Mouse (Mus musculus): ENCODE measurements at regions not wholly inside any gene's neighbourhood (a gene's known extent, or its start where the extent isn't known, plus 50 kb on each side); places are given as distances from the start of the nearest gene placed in this dataset.

- DNase-seq (ENCODE audit: low spot score) = no peak
These were observed 257.4 kb upstream of the Tbl1xr1 start for GRCm38 (mm10) chr3:21819030-21819429.

DNA sequence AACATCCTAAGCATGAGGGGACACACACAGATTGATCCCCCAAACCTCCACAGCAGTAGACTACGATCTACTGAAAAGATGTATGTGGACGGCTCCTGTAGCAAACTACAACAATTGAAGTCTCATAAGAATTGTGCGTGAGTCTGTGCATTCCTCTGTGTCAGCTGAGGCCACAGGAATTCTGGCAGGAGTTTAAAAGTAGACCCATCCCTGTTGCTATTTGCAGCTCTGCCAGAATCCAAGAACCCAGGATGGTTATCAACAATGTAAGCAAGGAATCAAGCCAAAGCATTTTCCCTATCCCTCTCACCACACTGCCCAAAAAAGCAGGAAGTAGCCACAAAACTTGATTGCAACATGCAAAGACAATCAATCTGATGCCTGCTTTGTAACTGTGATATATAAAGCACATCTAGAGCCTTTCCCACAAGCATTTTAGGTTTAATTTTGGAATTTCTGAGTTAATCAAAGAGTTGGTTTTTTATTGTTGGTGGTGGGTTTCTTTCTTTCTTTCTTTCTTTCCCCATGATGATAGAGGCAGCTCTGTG, 256.3 kb upstream of the Tbl1xr1 start:
- no peak for DNase-seq (ENCODE audit: low spot score)

DNA sequence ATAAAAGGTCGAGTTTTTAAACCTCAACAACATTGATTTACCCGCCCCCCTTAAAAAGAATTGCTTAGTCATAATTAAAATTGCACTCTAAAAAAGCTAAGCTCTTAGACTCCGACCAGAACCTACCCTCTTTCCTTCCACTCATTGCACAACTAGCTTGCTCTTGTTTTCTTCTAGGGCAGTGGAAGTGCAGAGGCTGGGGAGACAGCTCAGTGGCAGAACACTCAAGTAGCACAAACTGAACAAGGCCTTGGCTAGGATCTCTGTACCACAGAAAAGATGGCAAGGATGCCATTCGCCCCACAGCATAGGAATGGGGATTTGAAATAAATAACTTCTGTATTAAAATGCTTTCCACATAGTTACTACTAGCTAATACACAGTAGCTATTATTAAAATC, 253.8 kb upstream of the Tbl1xr1 start:
- DNase-seq (ENCODE audit: low spot score) = no peak

DNA sequence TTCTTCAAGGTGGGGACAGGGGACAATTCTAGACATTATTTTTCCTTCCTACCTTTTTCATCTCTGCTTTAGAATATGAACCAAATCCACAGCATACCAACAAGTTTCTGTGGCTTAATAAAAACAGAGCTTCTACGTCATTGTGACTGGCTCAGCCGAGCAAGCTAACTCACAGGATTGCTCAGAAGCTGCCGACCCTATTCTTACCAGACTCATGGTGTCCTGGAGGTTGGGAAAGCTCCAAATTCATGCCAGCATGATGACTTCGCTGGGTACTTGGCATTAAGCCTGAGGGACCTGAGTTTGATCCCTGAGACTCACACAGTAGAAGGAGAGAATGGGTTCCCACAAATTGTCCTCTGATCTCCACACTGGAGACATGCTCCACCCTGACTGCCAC, 253.1 kb upstream of the Tbl1xr1 start:
- DNase-seq (ENCODE audit: low spot score) = no peak

- no peak for DNase-seq (ENCODE audit: low spot score)
These were observed 252.2 kb upstream of the Tbl1xr1 start for GRCm38 (mm10) chr3:21824101-21824880.

- no peak for DNase-seq (ENCODE audit: low spot score)
These were observed 251.4 kb upstream of the Tbl1xr1 start for GRCm38 (mm10) chr3:21824913-21825610.

DNA sequence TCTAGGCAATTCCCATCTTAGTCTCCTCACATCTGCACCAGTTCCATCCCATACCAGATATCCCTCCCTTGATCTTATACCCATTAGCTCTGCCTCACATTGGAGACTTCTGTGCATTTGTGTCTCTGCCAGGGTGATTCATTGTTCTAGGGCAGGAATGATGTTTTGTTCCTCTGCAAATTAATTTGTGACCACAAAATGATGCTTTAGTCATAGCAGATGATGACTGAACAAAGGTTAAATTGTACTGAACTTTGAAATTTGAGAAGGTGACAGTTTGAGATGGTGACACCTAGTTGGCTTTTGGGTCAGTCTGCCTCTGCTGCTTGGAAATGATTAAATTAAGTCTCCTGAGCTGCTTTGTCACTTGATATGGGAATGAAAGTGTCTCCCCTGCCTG, 248.8 kb upstream of the Tbl1xr1 start:
- DNase-seq (ENCODE audit: low spot score) = no peak

GRCm38 (mm10) chr3:21833111-21833510, 243.3 kb upstream of the Tbl1xr1 start:
- DNase-seq (ENCODE audit: low spot score) = no peak

DNA sequence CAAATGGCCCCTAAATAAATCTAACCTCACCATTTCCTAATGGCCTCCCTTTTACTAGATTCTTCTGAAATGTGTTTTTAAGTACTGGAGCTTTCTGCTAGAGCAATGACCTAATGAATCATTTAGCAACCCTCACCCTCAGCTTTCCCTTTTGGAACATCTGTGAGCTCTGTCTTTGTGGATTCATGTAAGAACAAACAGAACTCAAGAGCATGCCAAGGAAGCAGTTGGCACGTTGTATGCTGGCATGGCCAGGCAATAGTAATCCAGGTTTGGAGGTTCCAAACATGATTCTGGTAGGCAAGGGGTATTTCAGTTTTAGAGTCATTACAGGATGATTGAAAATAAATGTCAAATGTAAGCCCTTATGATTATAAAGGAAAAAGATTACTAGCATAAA, 240.9 kb upstream of the Tbl1xr1 start:
- no peak for DNase-seq (ENCODE audit: low spot score)

DNA sequence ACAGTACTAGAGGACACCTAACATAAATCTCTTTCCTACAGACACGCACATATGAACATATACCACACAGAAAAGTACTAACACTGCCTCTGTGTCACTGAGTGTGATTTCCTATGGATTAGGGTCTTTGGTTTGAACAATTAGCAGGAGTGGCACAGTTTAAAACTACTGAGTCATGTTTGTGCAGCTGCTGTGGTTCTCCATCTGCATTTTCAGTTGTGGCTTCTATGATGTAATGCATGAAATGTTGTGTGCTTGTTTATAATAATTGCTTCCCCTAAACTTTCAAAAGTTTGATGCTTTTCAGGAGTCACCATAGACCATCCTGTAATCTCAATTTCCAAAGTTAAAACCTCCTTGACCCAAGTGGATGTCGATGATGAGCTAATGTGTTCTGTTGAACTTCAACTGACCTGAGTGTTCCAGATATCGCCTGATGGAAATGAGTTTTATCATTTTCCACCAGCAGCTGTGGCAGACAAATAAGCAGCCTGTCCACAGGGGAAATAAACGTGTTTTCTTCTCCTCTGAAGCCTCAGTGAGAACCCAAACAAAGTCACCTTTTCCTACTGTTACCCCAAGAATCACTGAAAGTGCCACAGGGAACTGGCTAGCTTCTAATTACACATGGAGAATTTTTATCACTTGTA, 239.0 kb upstream of the Tbl1xr1 start:
- no peak for DNase-seq (ENCODE audit: low spot score)

GRCm38 (mm10) chr3:21840751-21841488, 235.5 kb upstream of the Tbl1xr1 start:
- DNase-seq (ENCODE audit: low spot score) = no peak

GRCm38 (mm10) chr3:21841506-21841905, 234.9 kb upstream of the Tbl1xr1 start:
- DNase-seq (ENCODE audit: low spot score) = no peak

- DNase-seq (ENCODE audit: low spot score) = no peak
These were observed 233.7 kb upstream of the Tbl1xr1 start for GRCm38 (mm10) chr3:21842545-21843291.

- DNase-seq (ENCODE audit: low spot score) = no peak
These were observed 233.1 kb upstream of the Tbl1xr1 start for GRCm38 (mm10) chr3:21843292-21843852.

DNA sequence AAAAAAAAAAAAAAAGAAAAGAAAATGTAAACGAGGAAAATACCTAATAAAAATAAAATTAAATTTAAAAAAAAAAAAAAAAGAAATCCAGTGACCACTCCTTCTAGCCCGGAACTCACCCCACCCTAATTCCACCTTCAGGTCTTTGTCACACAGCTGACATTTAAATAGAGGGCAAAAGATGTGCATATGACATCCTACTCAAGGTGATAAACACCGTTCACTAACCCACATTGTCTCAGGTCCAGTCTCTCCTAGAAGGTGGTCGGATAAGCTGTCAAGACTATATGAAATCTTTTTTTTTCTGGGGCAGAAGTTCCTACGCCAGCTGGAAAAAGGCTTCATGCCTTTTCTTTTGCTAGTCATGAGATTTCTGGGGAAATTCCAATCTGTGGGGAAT, 226.6 kb upstream of the Tbl1xr1 start:
- DNase-seq (ENCODE audit: low spot score) = no peak

- DNase-seq (ENCODE audit: low spot score) = no peak
These were observed 225.5 kb upstream of the Tbl1xr1 start for GRCm38 (mm10) chr3:21850977-21851376.

- DNase-seq (ENCODE audit: low spot score) = no peak
These were observed 222.1 kb upstream of the Tbl1xr1 start for GRCm38 (mm10) chr3:21854340-21854739.

- no peak for DNase-seq (ENCODE audit: low spot score)
These were observed 217.0 kb upstream of the Tbl1xr1 start for GRCm38 (mm10) chr3:21859436-21859835.

- no peak for DNase-seq (ENCODE audit: low spot score)
These were observed 215.4 kb upstream of the Tbl1xr1 start for GRCm38 (mm10) chr3:21860915-21861635.

DNA sequence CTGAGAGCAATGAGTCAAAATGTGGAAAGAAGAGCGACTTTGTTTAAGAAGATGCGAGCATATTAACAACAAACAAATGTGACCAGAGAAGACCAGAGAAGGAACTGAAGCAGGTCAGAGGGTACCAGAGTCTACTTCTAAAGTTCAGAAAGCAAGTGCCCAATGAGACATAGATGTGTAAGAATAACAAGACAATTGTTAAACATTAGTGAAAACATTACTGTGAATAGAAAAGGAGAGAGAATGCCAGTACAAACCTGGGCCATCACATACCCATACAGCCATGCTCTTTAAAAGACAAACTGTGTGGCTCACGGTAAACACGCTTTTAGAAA, 214.8 kb upstream of the Tbl1xr1 start:
- no peak for DNase-seq (ENCODE audit: low spot score)

GRCm38 (mm10) chr3:21864391-21864790, 212.1 kb upstream of the Tbl1xr1 start:
- no peak for DNase-seq (ENCODE audit: low spot score)
